Mouse (Mus musculus): ENCODE measurements around the gene Cyba.

Cyba gene

DNA sequence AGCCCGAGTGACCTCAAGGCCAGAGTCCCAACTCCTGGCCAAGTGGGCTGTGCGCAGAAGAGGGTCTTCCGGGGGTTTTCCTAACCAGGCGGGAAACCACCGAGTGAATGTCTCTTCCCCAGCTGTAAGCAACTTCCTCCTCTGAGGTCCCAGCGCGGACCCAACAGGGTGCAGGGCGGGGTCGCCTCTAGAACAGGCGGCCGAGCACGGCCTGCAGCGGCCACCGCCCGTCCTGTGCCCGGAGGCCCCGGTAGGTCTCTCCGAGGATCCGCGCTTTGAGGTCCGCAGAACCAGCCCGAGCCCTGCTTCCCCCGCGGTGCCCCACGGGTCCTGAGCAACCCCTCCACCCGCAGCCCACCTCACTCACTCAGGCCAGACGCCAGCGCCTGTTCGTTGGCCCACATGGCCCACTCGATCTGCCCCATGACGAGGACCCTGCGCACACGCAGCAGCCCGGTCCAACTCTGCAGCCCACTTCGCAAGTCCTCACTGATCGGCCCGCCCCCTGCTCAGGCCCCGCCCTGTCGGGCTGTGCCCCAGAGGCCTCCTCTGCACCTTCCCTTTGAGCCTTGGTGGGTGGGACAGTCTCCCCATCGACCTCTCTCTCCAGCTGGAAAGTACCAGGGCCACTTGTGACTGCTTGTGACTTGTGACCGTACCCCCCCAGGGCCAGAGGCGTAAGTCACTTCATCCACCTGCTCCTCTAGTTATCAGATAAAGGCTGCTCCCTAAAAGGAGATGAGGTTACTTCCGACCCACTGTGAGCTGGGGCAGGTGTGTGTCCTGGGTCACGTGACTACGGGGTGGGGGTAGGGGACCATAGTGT, at the start of gene Cyba:
Gene Cyba (minus strand): TSS at position 488 of the 826 bp plus-strand sequence.
- DNase-seq, result no peak

DNA sequence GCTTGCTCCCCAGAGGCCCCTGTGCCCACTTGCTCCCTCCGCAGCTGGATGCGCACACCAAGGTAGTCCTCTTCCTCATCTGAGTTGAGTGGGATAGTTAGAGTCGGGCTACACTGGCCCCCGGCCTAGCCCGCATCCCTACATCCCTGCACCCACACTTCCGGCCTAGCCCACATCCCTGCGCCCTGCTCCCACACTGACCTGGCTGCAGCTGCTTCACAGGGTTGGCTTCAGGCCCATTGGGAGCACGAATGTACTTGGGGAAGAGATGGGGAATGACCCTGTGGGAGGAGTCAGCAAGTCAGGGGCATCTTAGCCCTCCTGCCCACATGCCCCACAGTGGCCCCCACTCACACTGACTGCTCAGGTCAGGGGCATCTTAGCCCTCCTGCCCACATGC, 49.7 kb upstream of the Cyba start:
- DNase-seq, result no peak

DNA sequence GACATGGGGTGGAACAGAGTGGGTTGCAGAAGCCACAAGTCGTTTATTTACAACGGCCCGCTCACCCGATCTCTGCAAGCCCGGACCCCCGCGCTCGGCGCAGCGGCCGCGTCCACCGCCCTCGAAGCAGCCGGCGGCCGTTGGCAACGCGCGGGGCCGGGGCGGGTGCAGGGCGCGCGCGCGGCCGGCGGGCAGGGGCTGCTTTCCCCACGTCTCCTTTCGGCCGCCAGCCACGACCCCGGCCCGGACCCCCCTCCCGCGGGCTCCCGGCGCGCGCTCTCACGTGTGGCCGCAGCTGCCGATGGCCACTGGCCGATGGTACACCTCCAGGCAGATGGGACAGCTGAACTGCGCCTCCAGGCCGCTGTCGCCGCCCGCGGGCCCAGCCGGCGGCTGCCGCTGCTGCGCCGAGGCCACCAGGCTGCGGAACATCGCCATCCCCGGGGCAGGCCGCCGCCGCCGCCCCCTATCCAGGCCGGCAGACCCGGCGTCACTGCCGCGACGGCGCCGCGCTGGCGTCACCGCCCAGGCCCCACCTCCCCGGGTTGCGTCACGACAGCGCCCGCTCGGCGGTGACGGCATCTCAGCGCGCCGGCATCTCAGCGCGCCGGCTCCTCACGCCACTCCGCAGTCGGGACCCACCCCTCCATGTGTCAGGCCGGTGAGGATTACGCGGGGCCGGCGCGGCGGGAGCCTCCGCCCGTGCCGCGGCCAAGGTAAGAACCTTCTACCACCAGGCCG, 43.0 kb upstream of the Cyba start, which contains the start of the genes Rnf166 and Ctu2:
Gene Rnf166 (minus strand): TSS at position 485 of the 741 bp plus-strand sequence.
Gene Ctu2 (plus strand): TSS at position 564 of the 741 bp plus-strand sequence.
- peak; percentile 89 to 94 for DNase-seq

DNA sequence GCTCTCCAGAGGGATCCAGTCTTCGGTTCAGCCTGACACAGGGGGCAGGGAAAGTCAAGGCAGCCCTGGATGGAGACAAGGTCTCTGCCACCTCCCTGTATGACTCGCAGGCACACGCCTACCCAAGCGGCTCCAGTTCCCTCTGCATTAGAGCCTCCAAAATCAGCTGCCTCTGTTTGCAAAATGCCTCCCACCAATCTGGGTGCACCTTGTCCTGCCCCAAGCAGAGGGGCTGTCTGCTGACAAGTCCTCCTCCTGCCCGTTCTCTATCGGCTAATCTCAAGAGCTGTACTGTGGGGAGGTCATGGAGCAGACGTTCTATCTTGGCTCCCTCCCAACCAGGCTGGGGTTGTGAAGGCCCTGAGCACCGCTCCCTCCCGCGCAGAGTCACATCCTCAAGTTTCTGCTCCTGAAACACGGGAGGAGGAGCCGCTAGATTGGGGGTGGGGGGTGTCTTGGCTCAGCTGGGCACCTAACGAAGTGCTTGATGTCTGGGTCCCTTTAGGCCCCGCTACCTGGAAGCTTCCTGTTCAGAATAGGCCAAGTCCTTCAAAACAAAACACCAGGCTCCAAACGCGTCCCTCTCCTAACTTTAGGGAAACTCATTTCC, 42.3 kb upstream of the Cyba start:
- DNase-seq, result peak; percentile 34 to 38

GRCm38 (mm10) chr8:122473911-122474421, 41.2 kb upstream of the Cyba start:
- no peak for DNase-seq

GRCm38 (mm10) chr8:122470691-122471090, 38.0 kb upstream of the Cyba start:
- DNase-seq, result no peak

DNA sequence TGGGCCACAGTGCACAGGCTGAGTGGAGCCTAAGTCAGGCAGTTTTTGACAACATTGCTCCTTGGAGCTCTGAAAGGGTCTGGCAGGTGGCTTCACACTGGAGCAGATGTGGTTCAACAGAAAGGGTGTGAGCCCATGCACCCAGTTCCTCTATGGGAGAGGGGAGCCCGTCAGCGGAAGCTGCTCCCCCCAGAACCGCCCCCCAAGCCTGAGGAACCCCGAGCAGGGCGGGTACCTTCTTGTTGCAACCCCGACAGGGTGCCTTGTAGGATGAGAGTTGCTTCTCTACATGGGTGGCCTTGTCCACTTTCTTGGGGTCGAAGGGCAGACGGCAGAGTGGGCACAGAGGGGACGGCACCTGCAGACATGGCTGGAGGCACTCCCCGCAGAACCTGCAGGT, 37.2 kb upstream of the Cyba start:
- DNase-seq, result no peak

DNA sequence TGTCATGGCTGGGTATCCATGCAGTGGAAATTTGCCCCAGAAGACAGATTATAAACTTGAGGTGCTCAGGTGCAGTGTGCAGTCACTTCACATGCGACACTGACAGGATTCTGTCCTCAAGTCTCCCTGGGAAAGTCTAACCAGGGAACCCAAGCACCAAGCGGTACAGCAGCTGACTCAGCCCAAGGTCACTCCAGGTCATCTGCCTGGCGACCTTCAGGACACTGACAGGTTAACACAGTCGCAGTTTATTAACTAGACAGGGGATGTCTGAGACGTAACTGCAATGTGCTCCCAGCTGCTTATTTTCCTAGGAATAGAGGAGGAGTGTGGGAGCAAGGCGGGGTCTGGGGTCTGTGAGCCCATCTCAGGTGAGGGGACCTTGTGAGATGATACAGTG, 36.7 kb upstream of the Cyba start:
- no peak for DNase-seq

DNA sequence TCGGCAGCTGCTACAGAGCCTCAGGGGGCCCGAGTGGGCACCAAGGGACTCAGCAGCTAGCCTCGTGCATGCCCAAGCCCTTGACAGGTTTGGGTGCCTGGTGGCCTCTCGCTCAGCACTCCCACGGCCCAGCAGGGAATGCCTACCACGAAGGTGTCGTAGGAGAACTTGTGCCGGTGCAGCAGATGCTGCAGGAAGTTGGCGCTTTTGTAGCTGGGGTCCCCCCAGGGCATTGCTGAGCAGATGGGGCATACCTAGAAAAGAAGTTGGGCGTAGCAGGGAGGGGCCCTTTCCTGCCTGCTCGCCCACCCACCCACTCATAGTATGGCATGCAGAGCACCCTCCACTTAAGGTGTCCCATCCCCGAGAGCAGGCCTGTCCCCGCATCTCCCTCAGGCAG, 35.1 kb upstream of the Cyba start:
- DNase-seq, result no peak

GRCm38 (mm10) chr8:122464985-122465384, 32.3 kb upstream of the Cyba start:
- no peak for DNase-seq

DNA sequence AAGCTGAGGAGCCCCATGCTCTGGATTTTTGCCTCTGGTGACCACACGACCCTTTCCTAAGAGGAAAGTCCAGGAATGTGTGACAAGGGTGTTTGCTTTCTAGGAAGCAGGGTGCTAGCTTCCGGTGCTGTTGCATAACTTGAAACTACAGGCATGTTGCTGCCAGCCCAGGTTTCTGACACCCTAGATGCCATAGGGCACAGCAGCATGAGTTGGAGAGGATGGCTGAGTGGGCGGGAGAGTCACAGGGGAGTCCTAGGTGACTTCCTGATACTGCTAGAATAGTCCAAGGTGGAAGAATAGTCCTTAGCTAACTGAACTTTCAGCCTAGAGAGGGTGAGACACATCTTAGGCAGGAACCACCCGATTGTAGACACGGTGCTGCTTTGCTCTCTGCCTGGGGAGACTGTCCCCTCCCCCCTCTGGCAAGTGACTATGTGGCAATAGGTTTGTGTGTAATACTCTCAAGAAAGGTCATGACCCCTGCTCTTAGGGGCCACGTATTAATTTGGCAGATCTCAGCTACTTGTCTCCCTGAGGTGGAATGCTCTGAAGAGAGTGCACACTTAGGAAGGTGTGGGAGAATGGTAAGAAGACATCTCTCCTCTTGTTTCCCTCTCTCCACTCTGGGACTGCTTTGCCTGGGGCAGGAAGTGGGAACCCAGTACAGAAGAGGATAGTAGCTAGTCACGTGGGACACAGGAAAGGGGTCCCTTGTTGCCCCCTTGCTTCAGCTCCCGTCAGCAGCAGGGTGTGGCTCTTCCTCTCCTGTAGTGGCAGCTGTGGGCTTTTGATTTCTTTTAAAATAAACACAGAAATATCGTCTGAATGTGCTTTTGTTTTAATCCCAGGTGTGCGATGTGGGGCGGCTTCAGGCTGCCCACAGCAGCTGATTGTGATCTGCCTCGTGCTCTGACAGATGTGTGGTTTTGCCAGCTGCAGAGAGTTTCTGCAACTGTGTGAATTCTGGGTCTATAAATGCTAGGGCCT, 31.2 kb upstream of the Cyba start:
- DNase-seq, result no peak

- DNase-seq, result no peak
These were observed 29.8 kb upstream of the Cyba start for GRCm38 (mm10) chr8:122462510-122462909.

GRCm38 (mm10) chr8:122461473-122462148, 28.9 kb upstream of the Cyba start:
- no peak for DNase-seq

GRCm38 (mm10) chr8:122460524-122461472, 28.1 kb upstream of the Cyba start, which contains the start of gene Snai3:
Snai3 (minus strand) TSS chr8:122460733.
- DNase-seq, result peak; percentile 60 to 70

DNA sequence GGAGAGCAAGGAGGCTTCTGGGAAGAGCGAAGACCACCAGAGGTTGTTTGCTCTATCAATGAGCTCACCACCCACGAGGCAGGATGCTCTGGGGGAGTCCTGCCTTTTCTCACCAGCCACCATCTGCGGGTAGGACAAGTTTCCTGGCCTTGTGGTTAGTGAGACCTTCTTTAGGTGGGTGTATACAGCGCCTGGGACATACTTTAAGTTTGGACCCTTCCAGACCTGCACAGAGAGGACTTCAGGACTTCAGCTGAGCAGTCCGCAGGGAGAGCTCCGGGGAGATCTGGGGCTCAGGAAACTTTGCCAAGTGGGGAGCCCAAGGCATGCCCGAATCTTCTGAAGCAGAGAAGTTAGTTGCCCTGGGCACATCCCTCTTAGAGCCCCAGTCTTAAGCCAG, 27.3 kb upstream of the Cyba start:
- no peak for DNase-seq

DNA sequence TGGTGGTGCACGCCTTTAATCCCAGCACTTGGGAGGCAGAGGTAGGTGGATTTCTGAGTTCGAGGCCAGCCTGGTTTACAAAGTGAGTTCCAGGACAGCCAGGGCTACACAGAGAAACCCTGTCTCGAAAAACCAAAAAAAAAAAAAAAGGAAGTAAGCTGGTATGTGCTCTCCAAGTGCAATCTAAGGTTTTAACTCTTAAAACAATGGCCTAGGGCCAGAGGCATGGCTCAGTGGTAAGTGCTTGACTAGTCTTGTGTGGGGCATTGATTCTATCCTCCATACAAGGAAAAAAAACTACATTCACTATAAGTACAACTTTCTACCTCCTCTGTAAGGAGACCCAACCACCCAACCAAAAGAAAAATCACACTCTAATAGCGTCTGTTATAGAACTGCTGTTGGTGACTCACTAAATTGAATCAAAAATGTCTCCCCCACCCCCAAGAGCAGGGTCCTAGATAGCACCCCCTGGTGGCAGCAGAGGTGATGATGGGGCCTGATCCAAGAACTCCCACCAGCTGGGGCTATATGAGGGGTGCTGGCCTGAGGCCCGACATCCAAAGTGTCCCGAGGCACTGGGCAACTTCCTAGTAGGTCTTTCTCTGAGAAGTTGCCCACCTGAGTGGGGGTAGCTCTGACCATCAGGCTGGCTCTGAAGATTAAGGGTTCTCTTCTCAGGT, 26.6 kb upstream of the Cyba start:
- DNase-seq, result no peak

DNA sequence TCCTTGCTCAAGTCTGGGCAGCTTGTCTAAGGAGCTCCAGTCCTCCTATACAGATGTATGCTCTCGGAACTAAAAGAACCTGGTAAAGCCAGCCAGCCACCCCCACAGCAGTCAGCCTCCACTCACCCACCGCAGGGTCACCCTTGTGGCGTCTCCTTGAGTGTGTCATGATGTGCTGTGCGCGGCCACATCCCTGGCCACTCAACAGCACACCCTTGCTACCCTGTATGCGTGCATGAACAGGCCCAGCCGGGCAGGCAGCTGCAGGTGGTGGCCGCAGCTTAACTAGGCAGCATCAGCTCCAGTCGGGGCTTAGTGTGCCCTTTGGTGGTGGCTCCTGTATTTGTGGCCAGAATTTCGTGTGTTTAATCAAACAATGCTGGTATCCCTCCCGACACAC, 24.4 kb upstream of the Cyba start:
- no peak for DNase-seq

DNA sequence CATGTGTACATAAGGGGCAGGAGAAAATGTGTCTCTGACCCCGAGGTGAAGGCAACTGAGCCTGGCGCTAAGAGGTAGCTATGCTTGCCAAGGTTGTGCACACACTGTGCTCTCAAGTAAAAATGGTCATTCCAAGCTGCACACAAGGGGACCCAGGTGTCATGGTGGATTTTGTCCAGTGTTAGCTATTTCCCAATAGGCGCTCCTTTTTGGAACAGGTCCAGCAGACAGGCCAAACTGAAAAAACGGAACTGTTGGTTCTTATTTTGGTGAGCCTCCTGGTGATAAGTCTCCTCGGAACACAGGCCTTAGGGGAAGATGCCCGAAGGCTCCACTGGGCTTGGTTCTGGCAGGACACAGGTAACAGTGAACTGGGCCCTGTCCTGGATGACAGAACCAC, 21.7 kb upstream of the Cyba start:
- no peak for DNase-seq

DNA sequence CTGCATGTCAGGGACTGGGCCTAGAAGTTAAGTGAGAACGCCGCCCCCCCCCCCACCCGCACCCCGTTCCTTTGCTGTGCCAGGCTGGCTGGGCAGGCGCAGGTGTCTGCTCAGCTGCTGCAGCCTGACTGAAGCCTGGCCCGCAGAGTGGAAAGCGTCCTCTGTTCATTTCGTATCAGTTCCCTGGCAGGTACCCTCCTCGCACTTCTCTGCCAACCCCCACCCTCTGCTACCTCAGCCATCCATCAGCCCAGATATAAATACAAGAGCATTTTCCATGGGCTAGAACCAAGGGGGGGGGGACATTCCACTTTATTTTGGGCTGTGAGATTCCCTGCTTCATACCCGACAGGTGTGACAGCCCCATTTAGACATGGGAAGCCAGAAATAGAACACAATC, 19.4 kb upstream of the Cyba start:
- DNase-seq, result no peak
